In the genomic region with DNA sequence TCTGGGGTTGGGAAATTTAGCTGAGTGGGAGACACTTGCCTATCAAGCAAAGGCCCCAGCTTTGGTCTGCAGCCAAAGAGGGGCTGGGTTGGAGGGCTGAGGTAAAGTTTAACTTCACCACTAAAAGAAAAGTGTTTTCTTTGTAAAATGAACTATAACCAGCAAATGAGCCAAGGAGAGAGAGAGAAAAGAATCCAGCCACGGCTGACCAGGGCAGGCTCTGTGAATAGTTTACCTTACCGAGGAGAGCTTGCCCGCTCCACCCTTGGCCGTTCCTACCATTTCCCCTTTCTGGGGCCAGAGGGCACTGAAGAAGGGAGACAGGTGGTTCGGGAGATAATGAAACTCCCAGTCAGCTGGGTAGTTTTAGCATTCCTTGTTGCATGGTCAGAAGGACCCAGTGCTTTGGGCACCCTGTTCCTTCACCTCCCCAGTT, we compare ENCODE assay signal across 8 mouse cellular contexts.
DNase-seq lines count a peak whose midpoint lies in the region; ATAC-seq lines count a peak whose summit lies in the region.

No protein-coding gene starts in this region.

- H3K4me1 ChIP-seq in brown adipose tissue, adult 24 weeks (ENCODE audit: control insufficient read depth, insufficient read depth, insufficient read length, low read length): peaks cover 46% of the 10 kb centered on the region
- peaks cover 98% of the 10 kb centered on the region for H3K4me1 ChIP-seq in megakaryocyte, embryonic 14.5 days
- H3K4me1 ChIP-seq in neural tube, embryonic 15.5 days: no peaks in the 10 kb centered on the region

- H3K4me3 ChIP-seq in brown adipose tissue, adult 24 weeks (ENCODE audit: insufficient read depth, low read depth, low read length): 0 out of 2 replicates have a peak overlapping the region, but pooled peaks have one; percentile 6
- peak overlapping the region; percentile 83 for H3K4me3 ChIP-seq in megakaryocyte, embryonic 14.5 days (replicated peaks)
- H3K4me3 ChIP-seq in neural tube, embryonic 15.5 days (replicated peaks): no peak overlapping the region

- WGBS in neural tube, embryonic 15.5 days: 70% methylated on average over 5 of the region's 5 CpGs

- peak overlapping the region; percentile 99 for H3K27ac ChIP-seq in brown adipose tissue, adult 24 weeks (replicated peaks; ENCODE audit: low read depth, low read length)
- H3K27ac ChIP-seq in neural tube, embryonic 15.5 days (replicated peaks): no peak overlapping the region

- peak; percentile 50 to 60 for DNase-seq in heart, adult 9 months (ENCODE audit: low spot score in 2 of 2)
- DNase-seq in kidney, postnatal 25 days: peak; percentile 76 to 91
- DNase-seq in cerebellum, adult 9-10 months: no peak
- no peak for DNase-seq in neural tube, embryonic 10.5 days (ENCODE audit: extremely low spot score, low spot score)
- no peak for DNase-seq in urinary bladder, postnatal 4 days (ENCODE audit: low spot score in 2 of 2)

- no peak overlapping the region for H3K4me2 ChIP-seq in neural tube, embryonic 15.5 days

- H3K27me3 ChIP-seq in megakaryocyte, embryonic 14.5 days (replicated peaks): no peaks in the 10 kb centered on the region
- H3K27me3 ChIP-seq in neural tube, embryonic 15.5 days (replicated peaks): no peaks in the 10 kb centered on the region

- no peak overlapping the region for H3K9ac ChIP-seq in neural tube, embryonic 15.5 days (replicated peaks)

- peaks cover 80% of the 10 kb centered on the region for H3K36me3 ChIP-seq in megakaryocyte, embryonic 14.5 days (replicated peaks; ENCODE audit: low read length)
- no peaks in the 10 kb centered on the region for H3K36me3 ChIP-seq in neural tube, embryonic 15.5 days

- H3K9me3 ChIP-seq in megakaryocyte, embryonic 14.5 days: no peaks in the 10 kb centered on the region
- H3K9me3 ChIP-seq in neural tube, embryonic 15.5 days (replicated peaks): no peaks in the 10 kb centered on the region

- no peak for ATAC-seq in neural tube, embryonic 15.5 days (ENCODE audit: low FRiP score)

Comparison
In these comparisons a context has a peak if more than half of its experiments do, and no peak if none do; other contexts are left out.
1. DNase-seq: peak in heart, adult 9 months (2 of 2) and kidney, postnatal 25 days (2 of 2); none in cerebellum, adult 9-10 months (single experiment), neural tube, embryonic 10.5 days (single experiment) and urinary bladder, postnatal 4 days (0 of 2).